Mouse (Mus musculus) small intestine, adult 2 months (tissue): Measurements from ENCODE around the gene Hivep3.

Experiments used
- CTCF ChIP-seq: fragments of 200-500 bp; IDR thresholded peaks from 2 replicates; pipeline ENCODE4 v1.5.1; 2012; ENCODE audit warnings: low read depth, mild to moderate bottlenecking, control low read depth, inconsistent platforms, low read length, moderate library complexity, mixed read lengths; ENCODE audit not compliant: insufficient replicate concordance, insufficient read length; ENCODE audit errors: extremely low read depth
- POLR2A ChIP-seq: fragments of 200-500 bp; IDR thresholded peaks from 2 replicates; pipeline ENCODE4 v1.6.1; 2012; ENCODE audit warnings: low read depth, mild to moderate bottlenecking, control low read depth, inconsistent platforms, low read length, moderate library complexity

- TF ChIP-seq POLR2A: no peak
- TF ChIP-seq CTCF: no peak
Observed at GRCm38 (mm10) chr4:119932549-119933257, 199.1 kb downstream of the Hivep3 start.
